Mouse (Mus musculus): ENCODE measurements around the gene Kif11.

GRCm38 (mm10) chr19:37458013-37458412, 81.8 kb downstream of the Kif11 start:
- TF ChIP-seq POLR2A (IDR thresholded peaks at IDR 0.05; ENCODE audit: extremely low read depth, insufficient read depth, low read length) (no peak), CTCF (IDR thresholded peaks at IDR 0.05; ENCODE audit: low read depth, low read length) (peak; percentile 56)

Data from liver, adult 2 months (tissue).